Comparison of ENCODE assay signal across 28 mouse cellular contexts in the genomic region with DNA sequence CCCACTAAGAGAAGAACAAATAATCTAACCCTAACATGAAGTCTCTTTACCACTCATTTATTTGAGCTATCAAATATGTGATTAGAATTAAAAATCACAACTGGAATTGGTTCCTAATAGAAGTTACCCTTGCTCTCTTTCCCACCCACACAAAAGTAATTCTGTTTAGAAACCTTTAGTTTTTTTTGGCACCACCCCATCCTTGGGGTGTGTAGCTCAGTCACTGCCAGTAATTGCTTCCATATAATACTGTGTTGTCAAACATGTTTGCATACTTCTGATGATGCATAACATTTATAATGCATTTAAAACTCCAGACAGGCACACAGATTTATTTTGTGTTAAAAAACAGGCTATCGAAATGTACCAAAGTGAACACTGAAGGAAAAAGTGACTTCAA.
DNase-seq lines count a peak whose midpoint lies in the region; ATAC-seq and TF ChIP-seq lines count a peak whose summit lies in the region.
"Had no signal": no experiment of that assay in that cellular context is flagged by ENCODE, and none has a peak within 500 bp of the region (broad histone marks: within the 10 kb centered on the region; RNA-seq: fewer than 3 reads in every experiment).

No protein-coding gene starts in this region.

- H3K4me2 ChIP-seq in limb, embryonic 14.5 days (replicated peaks; ENCODE audit: low read depth, low read length, severe bottlenecking) = no peak overlapping the region
- H3K4me2 ChIP-seq: embryonic facial prominence, embryonic 13.5 days; heart, embryonic 13.5 days; hindbrain, embryonic 14.5 days had no signal

- no peak overlapping the region for H3K27ac ChIP-seq in limb, embryonic 14.5 days (replicated peaks; ENCODE audit: low read depth, low read length)
- H3K27ac ChIP-seq in limb, embryonic 10.5 days = no peak overlapping the region
- peak overlapping the region; percentile 68; the same call in 1 of the 2 replicates for H3K27ac ChIP-seq in embryonic fibroblast, embryonic 13.5 days (ENCODE audit: insufficient read depth, low read length)
- H3K27ac ChIP-seq: embryonic facial prominence, embryonic 13.5 days; heart, adult 2 months; heart, embryonic 10.5 days; heart, embryonic 13.5 days; hindbrain, embryonic 14.5 days; hindbrain, postnatal 0 days had no signal

- H3K4me1 ChIP-seq in limb, embryonic 14.5 days (ENCODE audit: control insufficient read depth, insufficient read depth, low read length) = peaks cover 14% of the 10 kb centered on the region
- peaks cover 41% of the 10 kb centered on the region for H3K4me1 ChIP-seq in limb, embryonic 10.5 days
- H3K4me1 ChIP-seq in embryonic fibroblast, embryonic 13.5 days (ENCODE audit: control insufficient read depth, insufficient read depth, low read length) = no peaks in the 10 kb centered on the region; the same call in 1 of the 2 replicates
- H3K4me1 ChIP-seq: heart, embryonic 10.5 days; heart, embryonic 13.5 days had no signal

- no peak for ATAC-seq in limb, embryonic 14.5 days (ENCODE audit: low FRiP score, low read depth)
- ATAC-seq: activated CD4-positive, CD25-positive, alpha-beta regulatory T cell, adult 4 months; CD4-positive, CD25-positive, alpha-beta regulatory T cell, adult 4 months; forebrain, embryonic 14.5 days; forebrain, postnatal 0 days; hindbrain, postnatal 0 days; inflammation-experienced regulatory T-cells, adult 6 months; intestine, embryonic 16.5 days had no signal

- TF ChIP-seq CTCF in embryonic fibroblast, embryonic 13.5 days (IDR thresholded peaks at IDR 0.05; ENCODE audit: borderline replicate concordance, insufficient read depth, low read length) = no peak

- H3K36me3 ChIP-seq in limb, embryonic 14.5 days (ENCODE audit: control insufficient read depth, insufficient read depth, low read length) = no peaks in the 10 kb centered on the region
- no peaks in the 10 kb centered on the region for H3K36me3 ChIP-seq in limb, embryonic 10.5 days
- H3K36me3 ChIP-seq: embryonic facial prominence, embryonic 13.5 days; heart, embryonic 10.5 days; heart, embryonic 13.5 days had no signal

- WGBS in limb, embryonic 14.5 days = 75% methylated on average over 1 of the region's 1 CpGs
- WGBS in limb, embryonic 10.5 days = 89% methylated on average over 1 of the region's 1 CpGs

- no peak overlapping the region for H3K9ac ChIP-seq in limb, embryonic 14.5 days (ENCODE audit: low read depth, low read length, severe bottlenecking)
- H3K9ac ChIP-seq: embryonic facial prominence, embryonic 13.5 days; forebrain, postnatal 0 days; heart, embryonic 13.5 days; hindbrain, embryonic 14.5 days had no signal

- no peak for TF ChIP-seq POLR2A in limb, embryonic 14.5 days (IDR thresholded peaks at IDR 0.05; ENCODE audit: borderline replicate concordance, extremely low read depth, insufficient read depth, insufficient read length)
- no peak for TF ChIP-seq POLR2A in embryonic fibroblast, embryonic 13.5 days (IDR thresholded peaks at IDR 0.05; ENCODE audit: low read depth, low read length)

- no peaks in the 10 kb centered on the region for H3K9me3 ChIP-seq in limb, embryonic 14.5 days (ENCODE audit: control insufficient read depth, low read length)
- H3K9me3 ChIP-seq in limb, embryonic 10.5 days (replicated peaks) = no peaks in the 10 kb centered on the region
- H3K9me3 ChIP-seq: embryonic facial prominence, embryonic 13.5 days; heart, embryonic 10.5 days; heart, embryonic 13.5 days had no signal

- no peak overlapping the region for H3K4me3 ChIP-seq in limb, embryonic 14.5 days (replicated peaks; ENCODE audit: low read length)
- no peak overlapping the region for H3K4me3 ChIP-seq in limb, embryonic 10.5 days
- H3K4me3 ChIP-seq in embryonic fibroblast, embryonic 13.5 days (ENCODE audit: insufficient read depth, low read length) = no peak overlapping the region
- H3K4me3 ChIP-seq: embryonic facial prominence, embryonic 13.5 days; erythroblast, embryonic 14.5 days; heart, adult 2 months; heart, embryonic 10.5 days; heart, embryonic 13.5 days had no signal

- H3K27me3 ChIP-seq in limb, embryonic 14.5 days (ENCODE audit: control insufficient read depth, insufficient read depth, low read length) = no peaks in the 10 kb centered on the region
- H3K27me3 ChIP-seq in limb, embryonic 10.5 days (ENCODE audit: low read depth, poor library complexity, severe bottlenecking) = no peaks in the 10 kb centered on the region
- H3K27me3 ChIP-seq: embryonic facial prominence, embryonic 13.5 days; heart, embryonic 13.5 days had no signal

- DNase-seq in limb, embryonic 14.5 days (ENCODE audit: low spot score) = peak; percentile 15
- no peak for DNase-seq in limb, embryonic 10.5 days (ENCODE audit: low spot score)
- peak; percentile 23 for DNase-seq in gonadal fat pad, adult 2 months (ENCODE audit: low read depth)
- no peak for DNase-seq in right cerebral cortex, postnatal 36 days (ENCODE audit: low spot score in 2 of 2)
- no peak for DNase-seq in cerebellum, postnatal 25 days
- DNase-seq: adrenal gland, postnatal 10 days; adrenal gland, postnatal 36 days; cerebellum, adult 18-20 months; cerebellum, adult 9-10 months; cerebellum, postnatal 14 days; forebrain, postnatal 0 days; gastrocnemius, postnatal 25 days; heart, adult 2 months; heart, postnatal 14 days; heart, postnatal 4 days; kidney, adult 18-20 months had no signal

Comparison
In these comparisons a context has a peak if more than half of its experiments do, and no peak if none do; other contexts are left out.
1. DNase-seq: peak in limb, embryonic 14.5 days (single experiment) and gonadal fat pad, adult 2 months (single experiment); none in limb, embryonic 10.5 days (single experiment), right cerebral cortex, postnatal 36 days (0 of 2) and cerebellum, postnatal 25 days (0 of 2).